Mouse (Mus musculus) CD8-positive naive resting alpha-beta T cell, adult 2 months (primary cell): ENCODE data around the gene Cd5.

Experiments used
- DNase-seq, 2 experiments: peaks; one replicate each; pipeline ENCODE4 v3.0.0; 2022; ENCODE audit warnings: low read depth in 2 of 2, low spot score in 2 of 2

Gene Cd5

DNA sequence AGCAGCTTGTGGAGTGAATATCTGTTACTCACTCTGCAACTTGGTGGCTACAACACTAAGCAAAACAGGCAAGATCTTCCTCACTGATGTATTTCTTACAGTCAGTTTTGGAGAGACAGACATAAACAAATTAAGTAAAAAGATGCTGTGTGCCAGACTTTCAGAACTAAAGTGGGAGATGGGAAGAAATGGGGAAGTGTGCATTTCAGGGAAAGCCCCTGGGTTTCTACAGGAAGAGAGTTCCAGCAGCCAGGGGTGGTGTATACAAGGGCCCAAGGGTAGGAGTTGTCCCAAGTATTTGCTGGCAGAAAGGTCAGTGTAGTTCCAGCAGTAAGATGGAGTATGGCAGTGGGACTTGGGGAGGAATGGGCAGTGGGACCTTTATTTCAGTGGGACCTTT is 20.7 kb upstream of the Cd5 start:
- DNase-seq: no peak

DNA sequence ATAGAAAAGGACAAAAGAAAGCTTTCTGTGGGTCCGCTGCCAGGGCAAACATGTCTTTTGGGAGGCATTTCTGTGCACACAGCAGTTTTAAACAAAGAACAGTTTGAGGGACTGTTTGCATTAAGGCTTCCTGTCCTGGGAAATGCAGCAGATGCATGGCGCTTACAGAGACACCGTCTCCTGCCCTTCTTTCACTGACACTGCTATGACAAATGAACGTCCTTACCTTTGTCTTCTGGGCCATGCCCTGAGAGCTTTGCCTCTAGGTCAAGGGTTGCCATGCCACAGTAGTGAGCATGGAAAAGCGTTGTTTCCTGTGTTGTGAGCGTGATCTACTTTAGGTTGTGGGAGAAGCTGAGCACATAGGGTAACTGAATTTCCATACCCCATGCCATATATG is 19.9 kb upstream of the Cd5 start:
- no peak for DNase-seq

DNA sequence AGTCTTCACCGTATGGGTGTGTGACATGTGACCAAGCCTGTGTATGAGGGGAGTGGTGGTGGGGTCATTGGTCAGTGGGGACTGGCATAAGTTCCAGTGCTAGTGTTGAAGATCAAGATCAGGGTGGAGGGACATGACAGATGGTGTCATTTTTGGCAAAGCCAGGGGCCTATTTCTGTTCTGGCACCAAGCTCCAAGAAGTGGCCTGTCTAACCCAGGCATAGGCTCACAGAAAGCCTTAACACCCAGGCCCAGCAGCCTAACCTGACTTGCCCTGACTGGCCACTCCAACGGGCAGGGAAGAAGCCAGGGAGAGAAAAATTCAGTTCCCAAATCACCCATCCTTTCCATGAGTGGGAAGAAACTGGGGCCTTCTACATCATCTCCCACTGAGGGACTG is 18.7 kb upstream of the Cd5 start:
- no peak for DNase-seq

- DNase-seq: no peak
These were observed 18.3 kb upstream of the Cd5 start for GRCm38 (mm10) chr19:10757125-10757524.

DNA sequence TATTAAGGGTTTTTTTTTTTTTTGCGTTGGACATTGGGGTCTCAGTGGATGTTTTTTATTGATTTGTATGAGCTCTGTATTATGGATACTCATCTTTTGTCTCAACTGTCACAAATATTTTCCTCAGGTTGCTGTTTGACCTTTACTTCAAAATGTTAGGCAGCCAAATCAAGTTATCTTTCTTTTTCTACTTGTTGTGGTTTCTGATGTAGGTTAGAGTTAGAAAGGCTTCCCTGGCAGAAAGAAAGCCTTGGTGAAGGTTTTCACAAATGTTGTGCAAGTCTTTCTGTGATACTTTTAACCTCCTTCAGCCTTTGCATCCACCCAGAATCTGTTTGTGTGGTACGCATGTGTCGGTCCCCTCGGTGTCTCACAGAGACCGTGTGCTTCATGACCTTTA is 13.8 kb upstream of the Cd5 start:
- DNase-seq: no peak

GRCm38 (mm10) chr19:10752106-10752505 is 13.3 kb upstream of the Cd5 start:
- DNase-seq: no peak

GRCm38 (mm10) chr19:10751607-10752006 is 12.8 kb upstream of the Cd5 start:
- peak in 1 of 2 experiments; percentile 20 for DNase-seq

- DNase-seq: no peak
These were observed 11.4 kb upstream of the Cd5 start for GRCm38 (mm10) chr19:10750161-10750560.

DNA sequence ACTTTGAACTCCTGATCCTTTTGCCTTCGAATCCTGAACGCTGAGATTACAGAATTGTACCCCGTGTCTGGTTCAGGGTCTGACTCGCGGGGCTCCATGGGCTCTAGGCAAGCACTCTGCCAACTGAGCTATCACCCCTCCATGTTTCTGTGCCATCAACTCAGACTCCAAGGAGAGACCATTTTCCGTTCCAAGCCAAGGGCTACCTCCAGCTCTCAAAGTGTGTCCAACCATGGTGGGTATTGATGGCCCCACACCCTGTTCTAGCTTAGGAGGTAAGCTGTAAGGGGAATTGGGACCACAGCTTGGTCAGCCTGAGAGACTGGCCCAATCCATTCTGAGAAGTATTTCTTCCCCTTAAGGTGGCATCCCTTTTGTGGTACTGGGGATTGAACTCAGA is 10.5 kb upstream of the Cd5 start:
- DNase-seq: no peak

DNA sequence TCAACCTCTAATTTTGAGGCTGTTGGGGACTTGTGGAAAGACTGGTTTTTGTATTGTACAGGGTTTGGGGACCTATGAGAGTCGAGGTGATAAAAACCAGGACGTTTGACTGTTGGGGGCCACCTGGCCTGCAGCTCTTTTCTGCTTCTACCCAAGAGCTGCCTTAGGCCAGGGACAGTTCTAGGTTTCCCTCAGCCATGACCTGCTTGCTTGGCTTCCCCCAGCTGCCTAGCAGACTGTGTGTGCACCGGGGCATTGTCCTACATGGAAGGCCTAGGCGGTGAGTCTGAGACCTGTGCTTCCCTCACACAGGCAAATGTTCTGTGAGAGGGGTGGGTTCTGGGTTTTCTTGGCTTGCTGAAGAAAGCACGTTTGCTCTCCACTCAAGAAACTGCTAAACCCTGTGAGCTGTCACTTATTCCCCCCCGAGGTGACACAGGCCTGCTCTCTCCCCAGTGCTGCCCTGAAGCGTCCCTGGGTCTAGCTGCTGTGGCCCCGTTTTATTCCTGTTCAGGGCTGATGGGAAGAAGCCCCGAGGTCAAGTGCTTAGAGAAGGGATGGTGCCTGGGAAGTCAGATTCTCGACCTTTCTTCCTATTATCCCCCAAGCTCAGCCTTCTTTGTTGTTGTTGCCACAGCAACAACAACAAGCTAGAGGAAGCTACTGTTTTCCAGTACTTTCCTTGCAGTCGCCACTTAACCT is 9.8 kb upstream of the Cd5 start:
- no peak for DNase-seq

DNA sequence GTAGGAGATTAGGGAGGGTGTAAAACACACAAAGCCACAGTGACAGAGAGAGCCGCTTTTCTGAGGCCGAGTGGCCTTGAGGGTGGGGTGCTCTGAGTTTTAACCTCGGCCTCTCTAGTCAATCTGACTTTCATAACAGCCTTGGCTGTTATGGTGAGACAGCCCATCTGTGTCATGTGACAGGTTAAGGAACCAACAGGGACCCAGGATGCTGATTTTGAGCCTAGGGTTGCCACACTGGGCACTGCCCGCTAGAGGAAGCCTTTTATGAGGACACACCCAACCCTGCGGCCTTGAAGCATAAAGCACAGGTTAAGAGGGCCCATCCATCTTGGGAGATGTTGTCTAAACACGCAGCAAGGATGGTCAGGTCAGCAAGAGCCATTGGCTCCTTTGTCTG is 8.9 kb upstream of the Cd5 start:
- DNase-seq: peak; percentile 50 to 57

DNA sequence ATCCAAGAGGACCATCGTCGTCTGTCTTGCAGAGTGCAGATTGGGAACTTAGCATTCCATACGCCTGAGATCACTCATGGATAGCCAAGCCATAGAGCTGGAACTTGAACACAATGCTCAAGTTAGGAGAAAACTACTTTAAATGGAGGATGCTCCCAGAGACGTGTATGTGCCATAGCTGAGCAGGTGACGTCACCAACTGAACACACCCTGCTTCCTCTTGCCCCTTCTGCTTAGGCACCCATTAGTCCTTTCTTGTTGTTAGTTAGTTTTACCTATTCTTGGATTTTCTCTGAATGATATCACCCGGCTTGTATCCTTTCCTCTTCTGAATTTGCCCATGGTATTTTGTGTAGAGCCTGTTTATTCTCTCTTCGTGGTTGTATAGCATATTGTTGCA is 8.4 kb upstream of the Cd5 start:
- DNase-seq: no peak

- DNase-seq: no peak
These were observed 3.8 kb upstream of the Cd5 start for GRCm38 (mm10) chr19:10742565-10742964.

- DNase-seq: no peak
These were observed 3.3 kb upstream of the Cd5 start for GRCm38 (mm10) chr19:10742145-10742544.

GRCm38 (mm10) chr19:10740641-10741440 is 2.0 kb upstream of the Cd5 start:
- DNase-seq: peak; percentile 34 to 50

DNA sequence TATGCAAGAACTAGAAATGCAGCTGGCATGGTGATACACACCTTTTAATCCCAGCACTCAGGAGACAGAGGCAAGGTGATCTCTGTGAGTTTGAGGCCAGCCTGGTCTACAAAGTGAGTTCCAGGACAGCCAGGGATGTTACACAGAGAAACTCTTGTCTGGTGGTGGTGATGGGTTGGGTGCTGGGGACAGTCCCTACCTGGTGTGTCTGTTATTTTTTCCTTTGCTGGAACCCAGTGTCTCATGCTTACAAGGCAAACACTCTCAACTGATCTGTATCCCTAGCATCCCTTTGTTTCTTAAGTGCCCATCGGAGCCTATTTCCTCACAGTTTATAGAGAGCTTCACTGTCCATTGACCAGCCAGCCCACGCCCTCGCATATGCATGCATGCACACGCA is 1.1 kb upstream of the Cd5 start:
- DNase-seq: no peak

GRCm38 (mm10) chr19:10738038-10738437 is 764 bp downstream of the Cd5 start:
- no peak for DNase-seq

DNA sequence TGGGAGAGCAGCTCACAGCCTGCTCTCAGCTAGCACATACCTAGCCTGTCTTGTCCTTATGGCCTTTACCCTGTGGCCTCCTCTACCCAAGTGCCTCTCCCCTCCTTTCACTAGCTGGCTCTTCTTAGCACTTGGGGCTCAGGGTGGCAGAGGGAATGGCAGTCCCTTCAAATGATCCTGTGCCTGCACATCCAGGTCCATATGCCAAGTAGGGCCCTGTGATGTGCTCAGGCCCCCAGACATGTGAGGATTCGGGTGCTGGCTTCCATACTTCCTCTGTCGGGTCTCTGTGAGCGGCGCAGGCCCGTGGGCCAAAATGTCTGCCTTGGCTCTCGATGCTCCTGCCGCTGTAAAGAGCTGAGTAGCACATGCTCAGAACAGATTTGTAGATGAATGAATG is 2.9 kb downstream of the Cd5 start:
- DNase-seq: no peak

- DNase-seq: no peak
These were observed 3.7 kb downstream of the Cd5 start for GRCm38 (mm10) chr19:10735061-10735460.

- no peak for DNase-seq
These were observed 4.2 kb downstream of the Cd5 start for GRCm38 (mm10) chr19:10734554-10734953.

GRCm38 (mm10) chr19:10733501-10734127 is 5.2 kb downstream of the Cd5 start:
- no peak for DNase-seq

- no peak for DNase-seq
These were observed 6.1 kb downstream of the Cd5 start for GRCm38 (mm10) chr19:10732741-10733140.
